Mouse (Mus musculus): ENCODE measurements around the gene Celsr1.

DNA sequence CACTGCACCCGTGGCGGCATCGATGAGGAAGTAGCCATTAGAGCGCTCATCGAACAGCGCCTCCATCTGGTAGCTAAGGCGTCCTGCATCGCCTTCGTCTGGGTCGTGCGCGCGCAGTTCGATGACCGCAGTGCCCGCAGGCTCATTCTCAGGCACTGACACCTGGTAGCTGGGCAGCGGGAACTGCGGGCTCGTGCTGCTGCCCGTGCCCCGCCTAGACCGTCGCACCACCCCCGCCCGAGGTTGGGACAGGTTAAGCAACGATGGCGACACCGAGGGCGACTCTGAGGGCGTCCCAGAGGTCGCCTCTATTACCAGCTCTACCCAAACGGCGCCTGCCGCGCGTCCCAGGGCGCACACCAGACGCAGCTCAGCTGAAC is 776 bp downstream of the Celsr1 start:
- TF ChIP-seq CTCF (IDR thresholded peaks at IDR 0.05; ENCODE audit: low read depth) (peak; percentile 58), EP300 (IDR thresholded peaks at IDR 0.05; ENCODE audit: low read depth) (no peak)

All from heart, postnatal 0 days (tissue).